Mouse (Mus musculus) forebrain, embryonic 14.5 days (tissue): ENCODE measurements around the gene Zmynd8. TPM values are rescaled to one million over a fixed set of nuclear protein-coding genes. Genes with fewer than 3 reads are reported as not detected.
A peak's percentile ranks its signal among the peaks of the same experiment; 100 is the strongest.

Source experiments
- ATAC-seq: fragments of 200-750 bp; cut with Nextera tagmentation; 2 replicates; pipeline ENCODE4 v1.8.0; 2017; ENCODE audit warnings: mild to moderate bottlenecking, moderate library complexity
- DNase-seq: peaks from one replicate; pipeline ENCODE4 v3.0.0-alpha.2; 2015; ENCODE audit warnings: low spot score
- H3K27ac ChIP-seq: fragments of 300-500 bp; sonication (generic); 2 replicates; pipeline ENCODE4 v1.5.1; 2014; ENCODE audit warnings: low read depth, mild to moderate bottlenecking, control low read depth, low read length, moderate library complexity
- H3K27me3 ChIP-seq: fragments of 300-500 bp; sonication (generic); replicated peaks from 2 replicates; pipeline ENCODE4 v1.6.1; 2014; ENCODE audit warnings: low read length, control low read depth, mixed read lengths; ENCODE audit not compliant: control insufficient read depth, insufficient read depth
- H3K36me3 ChIP-seq: fragments of 300-500 bp; sonication (generic); 2 replicates; pipeline ENCODE4 v1.6.1; 2014; ENCODE audit warnings: low read length, control low read depth; ENCODE audit not compliant: control insufficient read depth, insufficient read depth
- H3K4me1 ChIP-seq: fragments of 300-500 bp; sonication (generic); 2 replicates; pipeline ENCODE4 v1.6.1; 2014; ENCODE audit warnings: antibody characterized with exemption, low read length, control low read depth; ENCODE audit not compliant: control insufficient read depth, insufficient read depth
- H3K4me2 ChIP-seq: fragments of 300-500 bp; sonication (generic); 2 replicates; pipeline ENCODE4 v1.6.1; 2014; ENCODE audit warnings: mild to moderate bottlenecking, control low read depth, low read length
- H3K4me3 ChIP-seq: fragments of 300-500 bp; sonication (generic); 2 replicates; pipeline ENCODE4 v1.5.1; 2014; ENCODE audit warnings: low read depth, low read length, control low read depth
- H3K9ac ChIP-seq: fragments of 300-500 bp; sonication (generic); 2 replicates; pipeline ENCODE4 v1.6.1; 2014; ENCODE audit warnings: mild to moderate bottlenecking, low read length, control low read depth, moderate library complexity
- H3K9me3 ChIP-seq: fragments of 300-500 bp; sonication (generic); replicated peaks from 2 replicates; pipeline ENCODE4 v1.6.1; 2016; ENCODE audit warnings: low read length, control low read depth, mixed read lengths; ENCODE audit not compliant: control insufficient read depth
- WGBS: fragments of 180-500 bp; shearing (Covaris S2); extraction: QIAGEN DNeasy Blood & Tissue Kit; methylation state at CpG from one replicate; pipeline ENCODE4 v1.1.7; 2014; 5-methylcytosine and 5-hydroxymethylcytosine counted together
- polyA plus RNA-seq: library from polyadenylated mRNA; unstranded; fragments of >200 nt; fragmentation: Nextera tagmentation; extraction: Ambion mirVana; gene quantifications from 2 replicates; pipeline ENCODE4 v1.2.1, GENCODE M21; 2014

Gene Zmynd8
- polyA plus RNA-seq, 1 experiment from 2014 or later, result 43.3 TPM

- Histone ChIP-seq H3K36me3 (peaks cover 89% of the 10 kb centered on the region), H3K9ac (no peak overlapping the region), H3K27ac (peak overlapping the region; percentile 39; the same call in 1 of the 2 replicates), H3K4me1 (peaks cover 4% of the 10 kb centered on the region; the same call in 1 of the 2 replicates), H3K4me3 (no peak overlapping the region), H3K9me3 (no peaks in the 10 kb centered on the region), H3K27me3 (no peaks in the 10 kb centered on the region), H3K4me2 (no peak overlapping the region)
- DNase-seq, result no peak
- ATAC-seq, result no peak
- WGBS, result 94% methylated on average over 3 of the region's 3 CpGs
Measured at GRCm38 (mm10) chr2:165789667-165790066, 109.1 kb downstream of the Zmynd8 start.

GRCm38 (mm10) chr2:165788796-165789195 lies 110.0 kb downstream of the Zmynd8 start:
- WGBS, result 94% methylated on average over 9 of the region's 9 CpGs
- no peak overlapping the region for H3K4me2 ChIP-seq
- H3K4me1 ChIP-seq, result peaks cover 4% of the 10 kb centered on the region; the same call in 1 of the 2 replicates
- DNase-seq (no peak), ATAC-seq (no peak)
- H3K4me3 ChIP-seq, result no peak overlapping the region
- H3K9me3 ChIP-seq, result no peaks in the 10 kb centered on the region
- no peak overlapping the region for H3K9ac ChIP-seq
- peaks cover 89% of the 10 kb centered on the region for H3K36me3 ChIP-seq
- H3K27ac ChIP-seq, result no peak overlapping the region
- no peaks in the 10 kb centered on the region for H3K27me3 ChIP-seq

GRCm38 (mm10) chr2:165788005-165788404 lies 110.8 kb downstream of the Zmynd8 start:
- Histone ChIP-seq H3K9ac (no peak overlapping the region), H3K4me1 (peaks cover 4% of the 10 kb centered on the region; the same call in 1 of the 2 replicates), H3K9me3 (no peaks in the 10 kb centered on the region), H3K4me2 (no peak overlapping the region), H3K36me3 (peaks cover 89% of the 10 kb centered on the region), H3K27me3 (no peaks in the 10 kb centered on the region), H3K4me3 (no peak overlapping the region), H3K27ac (no peak overlapping the region; the same call in 1 of the 2 replicates)
- DNase-seq (peak; percentile 81), ATAC-seq (peak; percentile 47)
- 52% methylated on average over 11 of the region's 11 CpGs for WGBS

- no peak overlapping the region for H3K27ac ChIP-seq
- no peak overlapping the region for H3K9ac ChIP-seq
- ATAC-seq (no peak), DNase-seq (peak; percentile 50)
- H3K4me2 ChIP-seq, result no peak overlapping the region
- H3K4me1 ChIP-seq, result peaks cover 4% of the 10 kb centered on the region; the same call in 1 of the 2 replicates
- H3K27me3 ChIP-seq, result no peaks in the 10 kb centered on the region
- 79% methylated on average over 1 of the region's 1 CpGs for WGBS
- no peak overlapping the region for H3K4me3 ChIP-seq
- no peaks in the 10 kb centered on the region for H3K9me3 ChIP-seq
- peaks cover 86% of the 10 kb centered on the region for H3K36me3 ChIP-seq
Measured at GRCm38 (mm10) chr2:165786467-165786866, 112.3 kb downstream of the Zmynd8 start.

GRCm38 (mm10) chr2:165785312-165786036 lies 113.3 kb downstream of the Zmynd8 start:
- Histone ChIP-seq H3K27ac (no peak overlapping the region), H3K9me3 (no peaks in the 10 kb centered on the region), H3K9ac (no peak overlapping the region), H3K36me3 (peaks cover 79% of the 10 kb centered on the region), H3K4me3 (no peak overlapping the region), H3K27me3 (no peaks in the 10 kb centered on the region), H3K4me2 (no peak overlapping the region), H3K4me1 (no peaks in the 10 kb centered on the region)
- 86% methylated on average over 20 of the region's 20 CpGs for WGBS
- ATAC-seq (no peak), DNase-seq (no peak)

- WGBS, result 26% methylated on average over 5 of the region's 5 CpGs
- Histone ChIP-seq H3K9me3 (no peaks in the 10 kb centered on the region), H3K27me3 (no peaks in the 10 kb centered on the region), H3K36me3 (peaks cover 51% of the 10 kb centered on the region), H3K4me2 (no peak overlapping the region), H3K9ac (no peak overlapping the region), H3K4me3 (no peak overlapping the region), H3K4me1 (0 out of 2 replicates have a peak, but pooled peaks cover 3% of the 10 kb centered on the region), H3K27ac (no peak overlapping the region)
- DNase-seq (peak; percentile 91), ATAC-seq (peak; percentile 63)
Measured at GRCm38 (mm10) chr2:165782324-165782723, 116.5 kb downstream of the Zmynd8 start.

- H3K36me3 ChIP-seq, result peaks cover 20% of the 10 kb centered on the region
- DNase-seq (peak; percentile 94), ATAC-seq (peak; percentile 74)
- no peak overlapping the region for H3K4me3 ChIP-seq
- no peak overlapping the region for H3K9ac ChIP-seq
- H3K9me3 ChIP-seq, result no peaks in the 10 kb centered on the region
- H3K27me3 ChIP-seq, result no peaks in the 10 kb centered on the region
- no peak overlapping the region for H3K4me2 ChIP-seq
- H3K4me1 ChIP-seq, result 0 out of 2 replicates have a peak, but pooled peaks cover 3% of the 10 kb centered on the region
- 0 out of 2 replicates have a peak overlapping the region, but pooled peaks have one; percentile 36 for H3K27ac ChIP-seq
- 21% methylated on average over 6 of the region's 6 CpGs for WGBS
Measured at GRCm38 (mm10) chr2:165778927-165779326, 119.9 kb downstream of the Zmynd8 start.

GRCm38 (mm10) chr2:165769375-165769948 lies 129.4 kb downstream of the Zmynd8 start:
- H3K36me3 ChIP-seq, result no peaks in the 10 kb centered on the region
- ATAC-seq (no peak), DNase-seq (no peak)
- H3K27me3 ChIP-seq, result no peaks in the 10 kb centered on the region
- H3K4me3 ChIP-seq, result no peak overlapping the region
- 25% methylated on average over 10 of the region's 10 CpGs for WGBS
- H3K9ac ChIP-seq, result no peak overlapping the region
- H3K27ac ChIP-seq, result no peak overlapping the region
- H3K4me2 ChIP-seq, result no peak overlapping the region
- H3K4me1 ChIP-seq, result 0 out of 2 replicates have a peak, but pooled peaks cover 2% of the 10 kb centered on the region
- no peaks in the 10 kb centered on the region for H3K9me3 ChIP-seq
